Mouse (Mus musculus) brain, embryonic 14.5 days (tissue): Measurements from ENCODE around the gene Nrxn3.

Source experiments
- CTCF ChIP-seq: fragments of 200-500 bp; IDR thresholded peaks from 2 replicates; pipeline ENCODE4 v1.5.1; 2012; ENCODE audit warnings: inconsistent platforms, mild to moderate bottlenecking, moderate library complexity, borderline replicate concordance; ENCODE audit not compliant: insufficient read depth, insufficient read length; ENCODE audit errors: extremely low read depth
- POLR2A ChIP-seq: fragments of 200-500 bp; IDR thresholded peaks from 2 replicates; pipeline ENCODE4 v1.6.1; 2012; ENCODE audit warnings: mild to moderate bottlenecking, inconsistent platforms, borderline replicate concordance; ENCODE audit not compliant: poor library complexity, insufficient read depth, insufficient read length, severe bottlenecking; ENCODE audit errors: extremely low read depth

DNA sequence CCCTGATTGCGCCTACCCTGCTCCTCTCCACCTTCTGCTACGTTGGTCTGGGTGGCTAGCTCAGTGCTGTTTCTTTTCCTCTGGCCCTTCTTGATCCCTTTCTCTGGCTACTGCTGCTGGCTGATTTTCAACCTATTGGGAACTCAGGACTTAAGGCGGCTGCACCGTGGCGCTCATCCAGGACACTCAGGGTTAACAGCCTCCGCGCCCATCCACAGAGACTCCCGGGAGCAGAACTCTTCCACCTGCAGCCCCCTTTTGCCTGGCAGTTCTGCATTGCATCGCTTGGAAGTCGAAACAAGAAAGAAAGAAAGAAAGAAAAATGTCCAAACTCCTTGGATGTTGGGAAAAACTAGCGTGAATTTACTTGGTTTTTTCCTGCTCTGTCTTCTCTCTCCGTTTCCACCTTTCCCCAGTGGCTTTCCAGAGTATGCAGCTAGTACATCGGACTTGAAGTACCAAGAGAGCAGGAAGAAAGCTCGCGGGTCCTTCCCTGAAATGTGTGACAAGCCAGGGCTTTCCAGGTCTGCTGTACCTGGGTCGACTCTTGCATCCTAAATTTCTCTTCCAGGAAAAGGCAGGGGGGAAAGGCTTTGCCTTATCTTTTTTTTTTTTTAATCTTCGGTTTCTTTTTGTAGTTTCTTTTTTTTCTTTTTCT is 1090.0 kb downstream of the Nrxn3 start:
- TF ChIP-seq POLR2A (no peak), CTCF (no peak)
